In the genomic region with DNA sequence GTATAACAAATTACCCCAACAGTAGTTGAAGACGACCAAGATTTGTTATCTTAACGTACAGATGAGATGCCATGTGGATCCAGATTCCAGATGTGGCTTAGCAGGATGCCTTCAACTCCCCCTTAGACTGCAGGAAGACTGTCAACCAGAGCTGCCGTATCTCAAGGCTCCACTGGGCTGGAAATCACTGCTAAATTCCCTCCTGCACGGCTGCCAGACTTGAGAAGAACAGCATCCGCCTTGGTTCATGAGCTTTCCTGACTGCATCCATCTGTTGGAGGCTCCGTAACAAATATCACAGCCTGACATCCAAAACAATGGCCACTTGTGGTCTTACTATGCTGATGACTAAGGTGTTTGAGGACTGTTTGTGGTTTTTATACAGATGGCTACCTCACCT, we compare ENCODE assay signal across 17 mouse cellular contexts.
DNase-seq lines count a peak whose midpoint lies in the region; ATAC-seq and TF ChIP-seq lines count a peak whose summit lies in the region.
"Had no signal": no experiment of that assay in that cellular context is flagged by ENCODE, and none has a peak within 500 bp of the region (broad histone marks: within the 10 kb centered on the region; RNA-seq: fewer than 3 reads in every experiment).

No protein-coding gene starts in this region.

- no peak overlapping the region for H3K4me2 ChIP-seq in kidney, postnatal 0 days (ENCODE audit: low read length)
- H3K4me2 ChIP-seq: forebrain, embryonic 13.5 days; heart, embryonic 13.5 days; hindbrain, embryonic 13.5 days had no signal

- no peaks in the 10 kb centered on the region for H3K4me1 ChIP-seq in kidney, postnatal 0 days (replicated peaks; ENCODE audit: insufficient read depth, low read length)
- H3K4me1 ChIP-seq: forebrain, embryonic 13.5 days; heart, embryonic 13.5 days had no signal

- H3K9ac ChIP-seq in kidney, postnatal 0 days (ENCODE audit: low read depth, low read length) = no peak overlapping the region
- H3K9ac ChIP-seq: forebrain, embryonic 13.5 days; forebrain, postnatal 0 days; heart, embryonic 13.5 days; hindbrain, embryonic 13.5 days had no signal

- no peaks in the 10 kb centered on the region for H3K27me3 ChIP-seq in kidney, postnatal 0 days (ENCODE audit: insufficient read depth, low read length)
- H3K27me3 ChIP-seq: hindbrain, embryonic 13.5 days had no signal

- no peak for TF ChIP-seq CTCF in kidney, postnatal 0 days (IDR thresholded peaks at IDR 0.05; ENCODE audit: low read depth)

- H3K9me3 ChIP-seq in kidney, postnatal 0 days (replicated peaks; ENCODE audit: low read length) = no peaks in the 10 kb centered on the region
- H3K9me3 ChIP-seq: embryonic facial prominence, embryonic 10.5 days; forebrain, embryonic 13.5 days; heart, embryonic 13.5 days; hindbrain, embryonic 13.5 days had no signal

- H3K36me3 ChIP-seq in kidney, postnatal 0 days (ENCODE audit: insufficient read depth, low read length) = no peaks in the 10 kb centered on the region
- H3K36me3 ChIP-seq: embryonic facial prominence, embryonic 10.5 days; heart, embryonic 13.5 days; hindbrain, embryonic 13.5 days had no signal

- ATAC-seq in kidney, postnatal 0 days (replicated peaks; ENCODE audit: low FRiP score, low read depth) = no peak
- no peak for ATAC-seq in CD4-positive, CD25-positive, alpha-beta regulatory T cell, adult 4 months
- ATAC-seq: forebrain, embryonic 13.5 days; forebrain, postnatal 0 days; hindbrain, postnatal 0 days had no signal

- DNase-seq in embryo, embryonic 10.5 days (ENCODE audit: low spot score) = peak; percentile 9
- DNase-seq in embryo, embryonic 11 days = no peak
- peak; percentile 73 for DNase-seq in kidney, postnatal 0 days (ENCODE audit: low spot score)
- no peak for DNase-seq in kidney, postnatal 14 days
- DNase-seq in 416B (ENCODE audit: low read depth) = peak; percentile 16
- DNase-seq: adrenal gland, postnatal 14 days; cerebellum, adult 11-12 months; cerebellum, adult 9-11 months; forebrain, postnatal 0 days; gastrocnemius, postnatal 14 days; heart, adult 2 months had no signal

- H3K4me3 ChIP-seq in kidney, postnatal 0 days (replicated peaks; ENCODE audit: low read depth, low read length) = no peak overlapping the region
- H3K4me3 ChIP-seq: embryonic facial prominence, embryonic 10.5 days; forebrain, embryonic 13.5 days; heart, adult 2 months; heart, embryonic 13.5 days; hindbrain, embryonic 13.5 days had no signal

- 17% methylated on average over 6 of the region's 6 CpGs for WGBS in kidney, postnatal 0 days

- H3K27ac ChIP-seq in kidney, postnatal 0 days = no peak overlapping the region
- H3K27ac ChIP-seq: embryonic facial prominence, embryonic 10.5 days; forebrain, embryonic 13.5 days; heart, adult 2 months; heart, embryonic 13.5 days; hindbrain, embryonic 13.5 days; hindbrain, postnatal 0 days had no signal

Comparison
In these comparisons a context has a peak if more than half of its experiments do, and no peak if none do; other contexts are left out.
1. DNase-seq: peak in embryo, embryonic 10.5 days (single experiment), kidney, postnatal 0 days (single experiment) and 416B (single experiment); none in embryo, embryonic 11 days (single experiment) and kidney, postnatal 14 days (single experiment).